Mouse (Mus musculus): ENCODE measurements around the gene Oaf. TPM values are rescaled to one million over a fixed set of nuclear protein-coding genes. Genes with fewer than 3 reads are reported as not detected.

Oaf gene
- not detected for total RNA-seq (2023)

DNA sequence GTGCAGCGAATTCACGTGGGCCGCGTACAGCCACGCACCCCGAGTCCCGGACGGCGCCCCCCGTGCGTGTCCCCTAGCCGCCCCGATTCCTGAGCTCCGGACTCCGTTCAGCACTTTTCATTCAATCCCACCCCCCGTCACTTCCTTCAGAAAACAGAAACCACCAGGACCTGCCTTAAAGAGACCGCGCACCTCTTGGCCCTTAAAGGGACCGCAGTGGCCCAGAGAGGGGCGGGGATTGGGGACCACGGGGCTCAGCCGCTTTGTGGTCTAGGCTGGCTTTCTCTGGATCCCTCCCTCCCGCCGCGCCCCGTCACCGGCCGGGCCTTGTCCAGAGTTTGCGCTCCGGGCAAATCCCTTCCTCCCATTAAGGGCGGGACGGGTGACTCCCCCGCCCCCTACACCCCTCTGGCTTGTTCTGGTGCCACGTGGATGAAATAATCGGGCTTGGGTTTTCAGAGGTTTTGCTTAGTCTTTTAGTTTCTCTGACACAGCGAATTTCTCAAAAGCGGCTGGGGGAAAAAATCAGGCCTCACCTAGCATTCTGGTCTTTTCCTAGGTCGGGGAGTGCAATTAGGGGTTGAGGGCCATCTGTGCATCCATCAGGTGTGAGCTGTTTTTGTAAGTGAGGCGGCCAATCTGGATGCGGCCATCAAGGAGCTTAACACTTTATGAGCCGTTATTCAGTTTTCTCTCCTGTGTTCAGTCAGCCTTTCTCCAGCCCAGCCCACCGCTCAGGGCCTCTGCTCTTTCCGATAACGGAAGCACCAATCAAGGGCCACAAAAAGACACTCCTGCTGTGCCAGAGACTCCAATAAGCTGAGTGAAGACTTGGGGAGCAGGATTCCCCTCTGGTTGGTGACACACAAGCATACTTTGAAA is at the start of gene Oaf:
Oaf (minus strand) TSS at position 200 of the 882 bp plus-strand sequence.

DNA sequence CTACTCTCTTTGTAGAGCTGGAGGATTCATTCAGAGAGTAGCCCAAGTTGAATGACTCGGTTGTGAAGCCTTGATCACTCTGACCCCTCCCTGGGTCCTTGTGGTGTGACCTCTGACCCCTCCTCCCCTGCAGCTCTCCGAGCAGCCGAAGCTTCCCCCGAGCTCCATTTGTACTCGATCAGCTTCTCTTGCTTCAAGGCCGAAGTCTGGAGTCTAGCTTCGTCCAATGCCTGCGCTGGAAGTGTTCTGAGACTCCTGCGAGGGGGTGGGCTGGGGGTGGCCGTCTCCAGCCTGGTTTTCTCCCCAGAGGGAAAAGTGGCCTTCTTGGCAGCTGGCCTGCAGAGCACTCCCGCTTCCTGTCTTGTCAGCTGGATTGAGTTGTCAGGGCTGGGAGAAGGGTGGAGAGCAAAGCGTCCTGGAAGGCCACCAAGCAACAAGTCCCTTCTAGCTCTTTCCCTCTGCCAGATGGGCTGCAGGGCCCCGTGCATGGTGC is 29.5 kb downstream of the Oaf start, which contains the start of gene Pou2f3:
Pou2f3 (minus strand) TSS at position 180 of the 493 bp plus-strand sequence.

Other genes starting within 250 kb of the Oaf start
- gene Arhgef12, start 132.7 kb downstream of the Oaf start, total RNA-seq (2023) = 9.6 TPM
- gene Tmem136, start 123.3 kb downstream of the Oaf start, total RNA-seq (2023) = 1.1 TPM
- not detected for gene Pou2f3, start 29.5 kb downstream of the Oaf start, total RNA-seq (2023)
- gene Trim29, start 70.9 kb upstream of the Oaf start, total RNA-seq (2023) = not detected

All from CD4-positive naive resting alpha-beta T cell, adult 76 days (primary cell).